Mouse (Mus musculus): Measurements from ENCODE around the gene Gm20908. TPM values are rescaled to one million over a fixed set of nuclear protein-coding genes. Genes with fewer than 3 reads are reported as not detected.

Gm20908 gene
- polyA plus RNA-seq (2017; shearing (Covaris generic)): not detected

GRCm38 (mm10) chrY:64472966-64473365, at the start of gene Gm20908:
Gm20908 (plus strand) TSS chrY:64473266.

